Mouse (Mus musculus) MEL (cell line): ENCODE measurements at regions not wholly inside any gene's neighbourhood (a gene's known extent, or its start where the extent isn't known, plus 50 kb on each side); places are given as distances from the start of the nearest gene placed in this dataset.

Experiments used
- DNase-seq: peaks from one replicate; pipeline ENCODE4 v3.0.0; 2011; ENCODE audit warnings: low read depth, low spot score
- H3K27ac ChIP-seq: 2 replicates; pipeline ENCODE4 v1.5.1; 2012; ENCODE audit warnings: low read depth, mild to moderate bottlenecking, control low read depth, low read length, moderate library complexity; ENCODE audit not compliant: control insufficient read depth
- H3K27me3 ChIP-seq, 2 experiments: fragments of 150-350 bp in 1 of 2; sonication (generic) in 1 of 2; 2 replicates each; pipeline ENCODE4 v1.6.1; 2012; ENCODE audit warnings: low read length in 2 of 2, mild to moderate bottlenecking in 2 of 2, improper control_type of control experiment in 1 of 2, moderate library complexity in 1 of 2; ENCODE audit not compliant: insufficient read depth in 2 of 2, control insufficient read depth in 1 of 2
- H3K36me3 ChIP-seq, 2 experiments: 2 replicates each; pipeline ENCODE4 v1.6.1; 2012 to 2014; ENCODE audit warnings: low read length in 2 of 2, improper control_type of control experiment in 1 of 2, inconsistent platforms in 1 of 2, mild to moderate bottlenecking in 1 of 2; ENCODE audit not compliant: insufficient read depth in 2 of 2, control insufficient read depth in 1 of 2
- H3K4me1 ChIP-seq, 2 experiments: fragments of 150-350 bp in 1 of 2; sonication (generic) in 1 of 2; 2 replicates each; pipeline ENCODE4 v1.6.1; 2012; ENCODE audit warnings: low read length in 2 of 2, improper control_type of control experiment in 1 of 2, mild to moderate bottlenecking in 1 of 2; ENCODE audit not compliant: insufficient read depth in 2 of 2, control insufficient read depth in 1 of 2
- H3K4me3 ChIP-seq, 2 experiments: fragments of 150-350 bp in 1 of 2; sonication (generic) in 1 of 2; 2 replicates each; pipeline ENCODE4 v1.5.1; 2012; ENCODE audit warnings: low read depth in 2 of 2, low read length in 2 of 2, mild to moderate bottlenecking in 2 of 2, moderate library complexity in 2 of 2, control low read depth in 1 of 2, improper control_type of control experiment in 1 of 2; ENCODE audit not compliant: control insufficient read depth in 1 of 2, insufficient read depth in 1 of 2
- H3K79me2 ChIP-seq: 2 replicates; pipeline ENCODE4 v1.6.1; 2012; ENCODE audit warnings: mild to moderate bottlenecking, low read length, moderate library complexity; ENCODE audit not compliant: control insufficient read depth, poor library complexity, insufficient read depth
- H3K9ac ChIP-seq: 2 replicates; pipeline ENCODE4 v1.6.1; 2012; ENCODE audit warnings: low read depth, mild to moderate bottlenecking, control low read depth, low read length, moderate library complexity; ENCODE audit not compliant: control insufficient read depth, poor library complexity, severe bottlenecking
- H3K9me3 ChIP-seq: fragments of 150-350 bp; sonication (generic); replicated peaks from 2 replicates; pipeline ENCODE4 v1.6.1; 2012; ENCODE audit warnings: mild to moderate bottlenecking, low read length, improper control_type of control experiment, moderate library complexity; ENCODE audit not compliant: insufficient read depth
- CHD2 ChIP-seq: IDR thresholded peaks from 2 replicates; pipeline ENCODE4 v1.6.1; 2011; ENCODE audit warnings: low read length, improper control_type of control experiment
- E2F4 ChIP-seq: IDR thresholded peaks from 2 replicates; pipeline ENCODE4 v1.6.1; 2011; ENCODE audit warnings: low read depth, low read length, improper control_type of control experiment, borderline replicate concordance
- ELF1 ChIP-seq: IDR thresholded peaks from 2 replicates; pipeline ENCODE4 v1.6.1; 2014; ENCODE audit warnings: low read depth, mild to moderate bottlenecking, inconsistent platforms, low read length, improper control_type of control experiment, moderate library complexity
- EP300 ChIP-seq, 2 experiments: IDR thresholded peaks; 2 replicates each; pipeline ENCODE4 v1.6.1; 2011; ENCODE audit warnings: improper control_type of control experiment in 2 of 2, low read length in 2 of 2, low read depth in 1 of 2, mild to moderate bottlenecking in 1 of 2
- MAFK ChIP-seq: IDR thresholded peaks from 2 replicates; pipeline ENCODE4 v1.6.1; 2011; ENCODE audit warnings: low read depth, mild to moderate bottlenecking, low read length, improper control_type of control experiment, borderline replicate concordance
- MAZ ChIP-seq: IDR thresholded peaks from 2 replicates; pipeline ENCODE4 v1.6.1; 2012; ENCODE audit warnings: low read depth, mild to moderate bottlenecking, inconsistent platforms, low read length, improper control_type of control experiment
- MEF2A ChIP-seq: IDR thresholded peaks from 2 replicates; pipeline ENCODE4 v1.6.1; 2014; ENCODE audit warnings: low read depth, mild to moderate bottlenecking, inconsistent platforms, low read length, improper control_type of control experiment; ENCODE audit not compliant: poor library complexity, insufficient replicate concordance, severe bottlenecking; ENCODE audit errors: extremely low read depth
- NELFE ChIP-seq: IDR thresholded peaks from 2 replicates; pipeline ENCODE4 v1.6.1; 2011; ENCODE audit warnings: low read depth, low read length, improper control_type of control experiment
- POLR2AphosphoS2 ChIP-seq: IDR thresholded peaks from 2 replicates; pipeline ENCODE4 v1.6.1; 2011; ENCODE audit warnings: low read length, improper control_type of control experiment
- RAD21 ChIP-seq: IDR thresholded peaks from 2 replicates; pipeline ENCODE4 v1.6.1; 2011; ENCODE audit warnings: mild to moderate bottlenecking, low read depth, low read length, improper control_type of control experiment
- SIN3A ChIP-seq: IDR thresholded peaks from 2 replicates; pipeline ENCODE4 v1.6.1; 2012; ENCODE audit warnings: low read length, improper control_type of control experiment, inconsistent platforms
- TBP ChIP-seq: IDR thresholded peaks from 2 replicates; pipeline ENCODE4 v1.8.0; 2011; ENCODE audit warnings: low read depth, low read length, improper control_type of control experiment
- UBTF ChIP-seq: IDR thresholded peaks from 2 replicates; pipeline ENCODE4 v1.6.1; 2012; ENCODE audit warnings: low read depth, mild to moderate bottlenecking, inconsistent platforms, low read length, improper control_type of control experiment, moderate library complexity, borderline replicate concordance; ENCODE audit not compliant: insufficient read depth
- USF1 ChIP-seq: IDR thresholded peaks from 2 replicates; pipeline ENCODE4 v1.6.1; 2014; ENCODE audit warnings: low read depth, mild to moderate bottlenecking, inconsistent platforms, low read length, improper control_type of control experiment, moderate library complexity
- ZKSCAN1 ChIP-seq: IDR thresholded peaks from 2 replicates; pipeline ENCODE4 v1.6.1; 2012; ENCODE audit warnings: low read depth, mild to moderate bottlenecking, inconsistent platforms, low read length, improper control_type of control experiment, moderate library complexity
- ZMIZ1 ChIP-seq: IDR thresholded peaks from 2 replicates; pipeline ENCODE4 v1.6.1; 2012; ENCODE audit warnings: low read depth, mild to moderate bottlenecking, inconsistent platforms, low read length, improper control_type of control experiment, moderate library complexity
- ZNF384 ChIP-seq: IDR thresholded peaks from 2 replicates; pipeline ENCODE4 v1.6.1; 2012; ENCODE audit warnings: low read depth, mild to moderate bottlenecking, inconsistent platforms, low read length, improper control_type of control experiment

DNA sequence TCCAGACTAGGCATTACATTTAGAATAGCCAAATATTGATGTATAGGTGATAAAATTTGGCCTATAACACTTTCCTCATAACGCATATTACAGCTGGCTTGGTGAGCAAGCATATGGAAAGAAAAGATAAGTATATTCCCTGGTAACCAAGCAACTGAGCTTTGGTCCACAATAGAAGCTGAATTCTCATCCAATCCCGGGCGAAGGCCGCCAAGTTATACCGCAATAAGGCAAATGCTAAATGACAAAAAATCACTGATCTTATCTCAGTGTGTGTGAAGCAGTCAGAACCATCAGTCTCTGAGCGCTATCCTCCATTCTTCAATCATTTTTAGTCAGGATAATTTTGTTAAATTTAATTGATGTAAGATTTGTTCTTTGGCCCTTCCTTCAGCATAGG lies 105.9 kb upstream of the Tmem72 start:
- Histone ChIP-seq H3K27ac (no peak overlapping the region), H3K9me3 (no peaks in the 10 kb centered on the region), H3K79me2 (no peaks in the 10 kb centered on the region), H3K27me3 (no peaks in the 10 kb centered on the region), H3K4me3 (no peak overlapping the region), H3K4me1 (no peaks in the 10 kb centered on the region), H3K9ac (no peak overlapping the region), H3K36me3 (no peaks in the 10 kb centered on the region)
- no peak for TF ChIP-seq ZMIZ1
- no peak for TF ChIP-seq POLR2AphosphoS2
- no peak for TF ChIP-seq EP300 (IDR thresholded peaks at IDR 0.05; ENCODE audit: low read depth in 1 of 2, low read length in 2 of 2)
- no peak for TF ChIP-seq NELFE
- TF ChIP-seq MEF2A: no peak
- no peak for TF ChIP-seq ZNF384
- no peak for TF ChIP-seq ELF1
- no peak for TF ChIP-seq UBTF
- TF ChIP-seq RAD21: no peak
- no peak for TF ChIP-seq E2F4
- no peak for TF ChIP-seq CHD2
- no peak for DNase-seq

DNA sequence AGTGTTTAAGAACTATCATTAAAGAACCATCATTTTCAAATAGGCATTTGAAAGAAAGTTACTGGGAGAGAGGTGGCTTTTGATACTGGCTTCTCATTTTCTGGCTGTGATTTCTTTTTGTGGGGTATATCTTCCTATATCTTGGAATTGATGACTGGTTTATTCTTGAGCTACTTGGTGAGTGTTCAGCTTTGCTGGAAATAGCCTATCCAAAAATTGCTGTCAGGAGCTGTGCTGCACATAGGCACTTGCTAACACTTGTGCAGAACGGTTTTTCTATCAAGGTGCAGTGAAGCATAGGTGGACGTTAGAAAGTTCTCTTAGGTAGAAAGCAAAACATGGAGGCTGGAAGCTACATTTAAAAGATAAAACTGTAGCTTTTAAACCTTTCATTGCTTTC lies 108.9 kb upstream of the Tmem72 start:
- TF ChIP-seq POLR2AphosphoS2 (no peak), ZKSCAN1 (no peak), ZNF384 (no peak), ELF1 (no peak), USF1 (no peak), SIN3A (no peak), TBP (no peak), MAZ (no peak), UBTF (no peak), MAFK (no peak)
- Histone ChIP-seq H3K27ac (no peak overlapping the region), H3K9ac (no peak overlapping the region), H3K9me3 (no peaks in the 10 kb centered on the region), H3K4me3 (no peak overlapping the region), H3K4me1 (no peaks in the 10 kb centered on the region), H3K27me3 (no peaks in the 10 kb centered on the region), H3K36me3 (no peaks in the 10 kb centered on the region), H3K79me2 (no peaks in the 10 kb centered on the region)
- DNase-seq: no peak
